ENCODE assay signal across 9 mouse cellular contexts in the genomic region with DNA sequence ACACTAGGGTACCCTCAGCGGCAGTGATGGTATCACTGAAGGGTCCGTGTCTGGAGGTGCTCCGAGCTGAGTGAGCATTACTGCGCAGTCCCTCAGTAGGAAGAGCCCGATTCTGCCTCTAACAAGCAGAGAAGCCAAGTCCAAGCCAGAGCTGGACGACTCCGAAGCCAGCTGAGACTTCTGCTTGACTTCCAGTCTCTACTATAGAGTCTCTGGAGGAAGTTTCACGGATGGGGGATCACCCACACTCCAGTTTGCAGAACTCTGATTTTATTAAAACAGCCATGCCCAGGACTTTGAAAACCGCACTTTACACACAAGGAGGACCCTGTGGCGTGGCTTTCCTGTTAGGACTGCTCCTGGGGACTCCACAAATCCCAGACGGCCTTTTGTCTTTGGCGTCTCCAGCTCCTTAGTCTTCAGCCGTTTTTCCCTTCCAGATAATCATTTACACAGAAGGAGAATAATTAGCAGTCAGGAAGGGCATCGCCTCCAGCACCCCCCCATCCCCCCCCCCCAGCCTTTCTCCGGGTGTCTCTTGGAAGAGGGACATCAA.
A peak's percentile ranks its signal among the peaks of the same experiment; 100 is the strongest.
DNase-seq lines count a peak whose midpoint lies in the region; ATAC-seq and TF ChIP-seq lines count a peak whose summit lies in the region.
"Had no signal": no experiment of that assay in that cellular context is flagged by ENCODE, and none has a peak within 500 bp of the region (broad histone marks: within the 10 kb centered on the region; RNA-seq: fewer than 3 reads in every experiment).

No protein-coding gene starts in this region.

- peak; percentile 38 to 51 for DNase-seq in cerebellum, postnatal 10 days
- DNase-seq in cerebellum, adult 9-11 months, result no peak
- DNase-seq in lung, postnatal 14 days, result no peak
- no peak for DNase-seq in limb, embryonic 14.5 days (ENCODE audit: low spot score)
- no peak for DNase-seq in right cerebral cortex, postnatal 10 days (ENCODE audit: low spot score in 2 of 2)
- DNase-seq: right cerebral cortex, postnatal 4 days had no signal

- peak overlapping the region; percentile 12; the same call in 1 of the 2 replicates for H3K4me2 ChIP-seq in lung, embryonic 16.5 days (ENCODE audit: low read depth, low read length)
- H3K4me2 ChIP-seq in limb, embryonic 14.5 days (replicated peaks; ENCODE audit: low read depth, low read length, severe bottlenecking), result peak overlapping the region; percentile 39
- peak overlapping the region; percentile 13; the same call in 1 of the 2 replicates for H3K4me2 ChIP-seq in stomach, embryonic 16.5 days (ENCODE audit: low read depth, low read length)

- TF ChIP-seq POLR2A in limb, embryonic 14.5 days (IDR thresholded peaks at IDR 0.05; ENCODE audit: borderline replicate concordance, extremely low read depth, insufficient read depth, insufficient read length), result no peak

- no peak overlapping the region for H3K4me3 ChIP-seq in lung, embryonic 16.5 days (ENCODE audit: low read length)
- H3K4me3 ChIP-seq in limb, embryonic 14.5 days (replicated peaks; ENCODE audit: low read length), result peak overlapping the region; percentile 21
- H3K4me3 ChIP-seq in stomach, embryonic 16.5 days (replicated peaks; ENCODE audit: low read length), result no peak overlapping the region

- no peak for ATAC-seq in lung, embryonic 16.5 days (ENCODE audit: low read depth)
- ATAC-seq in limb, embryonic 14.5 days (ENCODE audit: low FRiP score, low read depth), result no peak
- ATAC-seq in stomach, embryonic 16.5 days (ENCODE audit: insufficient read depth, low FRiP score), result no peak
- no peak for ATAC-seq in CD4-positive, CD25-positive, alpha-beta regulatory T cell, adult 4 months

- H3K27me3 ChIP-seq in lung, embryonic 16.5 days (ENCODE audit: control insufficient read depth, insufficient read depth, low read depth, low read length), result peaks cover 12% of the 10 kb centered on the region; the same call in 1 of the 2 replicates
- H3K27me3 ChIP-seq in limb, embryonic 14.5 days (ENCODE audit: control insufficient read depth, insufficient read depth, low read length), result peaks cover 9% of the 10 kb centered on the region
- peaks cover 6% of the 10 kb centered on the region; the same call in 1 of the 2 replicates for H3K27me3 ChIP-seq in stomach, embryonic 16.5 days (ENCODE audit: control insufficient read depth, insufficient read depth, low read length)

- peaks cover 9% of the 10 kb centered on the region for H3K4me1 ChIP-seq in lung, embryonic 16.5 days (replicated peaks; ENCODE audit: control insufficient read depth, insufficient read depth, low read length)
- peaks cover 10% of the 10 kb centered on the region for H3K4me1 ChIP-seq in limb, embryonic 14.5 days (ENCODE audit: control insufficient read depth, insufficient read depth, low read length)
- H3K4me1 ChIP-seq in stomach, embryonic 16.5 days (ENCODE audit: control insufficient read depth, insufficient read depth, low read length), result peaks cover 4% of the 10 kb centered on the region; the same call in 1 of the 2 replicates

- 3% methylated on average over 15 of the region's 15 CpGs for WGBS in lung, embryonic 16.5 days
- WGBS in limb, embryonic 14.5 days, result under 1% methylated on average over 15 of the region's 15 CpGs
- 3% methylated on average over 15 of the region's 15 CpGs for WGBS in stomach, embryonic 16.5 days

- H3K36me3 ChIP-seq in lung, embryonic 16.5 days (ENCODE audit: control insufficient read depth, insufficient read depth, low read length), result no peaks in the 10 kb centered on the region
- no peaks in the 10 kb centered on the region for H3K36me3 ChIP-seq in limb, embryonic 14.5 days (ENCODE audit: control insufficient read depth, insufficient read depth, low read length)
- no peaks in the 10 kb centered on the region for H3K36me3 ChIP-seq in stomach, embryonic 16.5 days (ENCODE audit: control insufficient read depth, insufficient read depth, low read length)

- no peaks in the 10 kb centered on the region for H3K9me3 ChIP-seq in lung, embryonic 16.5 days (ENCODE audit: control insufficient read depth, low read length)
- no peaks in the 10 kb centered on the region for H3K9me3 ChIP-seq in limb, embryonic 14.5 days (ENCODE audit: control insufficient read depth, low read length)
- H3K9me3 ChIP-seq in stomach, embryonic 16.5 days (replicated peaks; ENCODE audit: control insufficient read depth, low read length), result no peaks in the 10 kb centered on the region

- H3K9ac ChIP-seq in lung, embryonic 16.5 days (ENCODE audit: low read length), result peak overlapping the region; percentile 21; the same call in 1 of the 2 replicates
- H3K9ac ChIP-seq in limb, embryonic 14.5 days (ENCODE audit: low read depth, low read length, severe bottlenecking), result no peak overlapping the region
- H3K9ac ChIP-seq in stomach, embryonic 16.5 days (ENCODE audit: low read length), result no peak overlapping the region

- H3K27ac ChIP-seq in lung, embryonic 16.5 days (ENCODE audit: low read length), result no peak overlapping the region
- H3K27ac ChIP-seq in limb, embryonic 14.5 days (replicated peaks; ENCODE audit: low read depth, low read length), result no peak overlapping the region
- no peak overlapping the region for H3K27ac ChIP-seq in stomach, embryonic 16.5 days (ENCODE audit: low read length)

Comparison
In these comparisons a context has a peak if more than half of its experiments do, and no peak if none do; other contexts are left out.
1. DNase-seq: peak in cerebellum, postnatal 10 days (2 of 2); none in cerebellum, adult 9-11 months (single experiment), lung, postnatal 14 days (single experiment), limb, embryonic 14.5 days (single experiment) and right cerebral cortex, postnatal 10 days (0 of 2).
2. Peak in every context shown above with its lines, with median percentiles within 50 percentile points of each other: H3K4me2 ChIP-seq.